Mouse (Mus musculus): ENCODE results near the gene Sesn3. TPM values are rescaled to one million over a fixed set of nuclear protein-coding genes. Genes with fewer than 3 reads are reported as not detected.

The Sesn3 gene
- polyA plus RNA-seq, 1 experiment from 2014 or later: 3.7 TPM

DNA sequence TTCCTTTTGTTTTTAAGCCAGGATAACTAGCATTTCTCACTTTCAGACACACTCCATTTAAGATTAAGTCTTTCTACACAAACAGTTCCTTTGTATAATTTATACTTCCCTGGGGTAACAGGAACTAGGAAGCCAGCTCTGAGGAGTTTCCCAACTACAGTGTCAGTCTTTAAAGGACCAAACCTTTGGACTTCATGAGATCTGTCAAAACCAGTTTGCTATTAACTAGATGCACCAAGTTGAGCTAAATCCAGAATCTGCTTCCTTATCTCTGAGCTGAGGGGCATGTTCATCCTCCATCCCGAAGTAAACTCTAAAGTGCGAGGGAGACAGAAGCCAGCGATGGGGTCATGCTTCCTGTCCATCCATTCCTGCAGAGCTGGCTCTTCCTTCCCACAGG lies 32.5 kb downstream of the Sesn3 start:
- Histone ChIP-seq H3K27ac (ENCODE audit: low read depth) (no peak overlapping the region), H3K36me3 (replicated peaks; ENCODE audit: insufficient read depth, low read length) (no peaks in the 10 kb centered on the region; the same call in 1 of the 2 replicates), H3K9me3 (ENCODE audit: low read length) (no peaks in the 10 kb centered on the region), H3K4me2 (ENCODE audit: low read depth, low read length) (no peak overlapping the region), H3K9ac (replicated peaks) (no peak overlapping the region), H3K4me1 (ENCODE audit: insufficient read depth) (peaks cover 4% of the 10 kb centered on the region; the same call in 1 of the 2 replicates), H3K4me3 (ENCODE audit: low read depth, low read length) (no peak overlapping the region), H3K27me3 (ENCODE audit: insufficient read depth, low read length) (no peaks in the 10 kb centered on the region)
- DNase-seq (no peak), ATAC-seq (no peak)
- TF ChIP-seq CTCF (IDR thresholded peaks at IDR 0.05; ENCODE audit: low read depth) (no peak), EP300 (IDR thresholded peaks at IDR 0.05; ENCODE audit: low read depth) (no peak)
- 45% methylated on average over 3 of the region's 3 CpGs for WGBS (ENCODE audit: insufficient replicate concordance)

DNA sequence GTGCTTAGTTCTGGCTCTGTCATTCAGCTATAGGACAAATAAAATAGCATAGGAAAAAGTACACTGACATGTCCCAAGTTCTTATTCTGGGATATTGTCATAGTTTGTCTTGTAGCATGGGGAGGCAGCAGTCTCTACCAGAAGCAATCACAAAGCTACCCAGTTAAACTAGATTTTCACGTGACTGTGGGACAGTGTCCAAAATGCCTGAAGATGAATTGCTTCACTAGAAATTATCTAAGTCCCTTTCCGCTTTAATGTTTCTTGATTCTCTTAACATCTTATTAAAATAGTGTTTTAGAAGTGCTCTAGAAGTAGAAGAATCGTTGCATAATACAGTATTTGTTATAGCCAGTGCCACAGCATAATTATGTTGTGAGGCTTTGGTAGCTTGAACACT lies 39.1 kb downstream of the Sesn3 start:
- TF ChIP-seq EP300 (IDR thresholded peaks at IDR 0.05; ENCODE audit: low read depth) (no peak), CTCF (IDR thresholded peaks at IDR 0.05; ENCODE audit: low read depth) (no peak)
- Histone ChIP-seq H3K9ac (replicated peaks) (no peak overlapping the region), H3K27me3 (ENCODE audit: insufficient read depth, low read length) (no peaks in the 10 kb centered on the region), H3K4me1 (ENCODE audit: insufficient read depth) (no peaks in the 10 kb centered on the region), H3K27ac (ENCODE audit: low read depth) (no peak overlapping the region), H3K4me2 (ENCODE audit: low read depth, low read length) (no peak overlapping the region), H3K9me3 (ENCODE audit: low read length) (no peaks in the 10 kb centered on the region), H3K36me3 (replicated peaks; ENCODE audit: insufficient read depth, low read length) (no peaks in the 10 kb centered on the region; the same call in 1 of the 2 replicates), H3K4me3 (ENCODE audit: low read depth, low read length) (no peak overlapping the region)
- WGBS (ENCODE audit: insufficient replicate concordance): 74% methylated on average over 3 of the region's 3 CpGs
- no peak for ATAC-seq
- DNase-seq: no peak

GRCm38 (mm10) chr9:14314477-14314876 lies 39.6 kb downstream of the Sesn3 start:
- Histone ChIP-seq H3K9me3 (ENCODE audit: low read length) (no peaks in the 10 kb centered on the region), H3K9ac (replicated peaks) (no peak overlapping the region), H3K36me3 (replicated peaks; ENCODE audit: insufficient read depth, low read length) (no peaks in the 10 kb centered on the region; the same call in 1 of the 2 replicates), H3K4me3 (ENCODE audit: low read depth, low read length) (no peak overlapping the region), H3K4me1 (ENCODE audit: insufficient read depth) (no peaks in the 10 kb centered on the region), H3K4me2 (ENCODE audit: low read depth, low read length) (no peak overlapping the region), H3K27me3 (ENCODE audit: insufficient read depth, low read length) (no peaks in the 10 kb centered on the region), H3K27ac (ENCODE audit: low read depth) (no peak overlapping the region)
- 78% methylated on average over 7 of the region's 7 CpGs for WGBS (ENCODE audit: insufficient replicate concordance)
- no peak for TF ChIP-seq CTCF (IDR thresholded peaks at IDR 0.05; ENCODE audit: low read depth)
- no peak for TF ChIP-seq EP300 (IDR thresholded peaks at IDR 0.05; ENCODE audit: low read depth)
- ATAC-seq (no peak), DNase-seq (no peak)

GRCm38 (mm10) chr9:14316618-14317017 lies 41.8 kb downstream of the Sesn3 start:
- TF ChIP-seq CTCF (IDR thresholded peaks at IDR 0.05; ENCODE audit: low read depth) (no peak), EP300 (IDR thresholded peaks at IDR 0.05; ENCODE audit: low read depth) (no peak)
- H3K9me3 ChIP-seq (ENCODE audit: low read length): no peaks in the 10 kb centered on the region
- H3K36me3 ChIP-seq (replicated peaks; ENCODE audit: insufficient read depth, low read length): peaks cover 3% of the 10 kb centered on the region; the same call in 1 of the 2 replicates
- H3K27ac ChIP-seq (ENCODE audit: low read depth): no peak overlapping the region
- WGBS (ENCODE audit: insufficient replicate concordance): 88% methylated on average over 1 of the region's 1 CpGs
- H3K4me1 ChIP-seq (ENCODE audit: insufficient read depth): no peaks in the 10 kb centered on the region
- DNase-seq: no peak
- no peak overlapping the region for H3K4me3 ChIP-seq (ENCODE audit: low read depth, low read length)
- H3K4me2 ChIP-seq (ENCODE audit: low read depth, low read length): no peak overlapping the region
- ATAC-seq: no peak
- no peak overlapping the region for H3K9ac ChIP-seq (replicated peaks)
- no peaks in the 10 kb centered on the region for H3K27me3 ChIP-seq (ENCODE audit: insufficient read depth, low read length)

GRCm38 (mm10) chr9:14335829-14336228 lies 61.0 kb downstream of the Sesn3 start:
- ATAC-seq (no peak), DNase-seq (no peak)
- TF ChIP-seq CTCF (IDR thresholded peaks at IDR 0.05; ENCODE audit: low read depth) (no peak), EP300 (IDR thresholded peaks at IDR 0.05; ENCODE audit: low read depth) (no peak)
- Histone ChIP-seq H3K4me1 (ENCODE audit: insufficient read depth) (no peaks in the 10 kb centered on the region), H3K9ac (replicated peaks) (no peak overlapping the region), H3K36me3 (replicated peaks; ENCODE audit: insufficient read depth, low read length) (no peaks in the 10 kb centered on the region), H3K4me2 (ENCODE audit: low read depth, low read length) (no peak overlapping the region), H3K9me3 (ENCODE audit: low read length) (no peaks in the 10 kb centered on the region), H3K4me3 (ENCODE audit: low read depth, low read length) (no peak overlapping the region), H3K27me3 (ENCODE audit: insufficient read depth, low read length) (no peaks in the 10 kb centered on the region), H3K27ac (ENCODE audit: low read depth) (no peak overlapping the region)
- 63% methylated on average over 4 of the region's 4 CpGs for WGBS (ENCODE audit: insufficient replicate concordance)

DNA sequence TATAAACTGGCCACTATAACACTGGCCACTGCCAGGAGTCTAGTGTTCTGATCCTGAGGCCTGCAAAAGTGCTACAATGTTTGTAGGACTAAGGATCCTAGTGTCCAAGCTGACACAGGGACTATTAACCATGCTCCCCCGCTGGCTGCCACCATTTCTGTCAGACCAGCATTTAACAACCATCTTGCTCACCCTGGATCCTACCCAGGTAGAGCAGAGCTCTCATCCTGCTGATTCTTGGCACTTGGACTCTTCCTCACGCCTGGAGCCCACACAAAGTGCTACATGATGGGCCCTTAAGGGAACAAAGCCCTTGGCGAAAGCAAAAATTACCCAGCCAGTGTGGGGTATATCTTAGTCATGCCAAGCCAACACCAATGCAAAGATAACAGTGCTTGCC lies 62.0 kb downstream of the Sesn3 start:
- 67% methylated on average over 3 of the region's 3 CpGs for WGBS (ENCODE audit: insufficient replicate concordance)

GRCm38 (mm10) chr9:14338701-14339100 lies 63.8 kb downstream of the Sesn3 start:
- Histone ChIP-seq H3K4me2 (ENCODE audit: low read depth, low read length) (no peak overlapping the region), H3K36me3 (replicated peaks; ENCODE audit: insufficient read depth, low read length) (no peaks in the 10 kb centered on the region), H3K27me3 (ENCODE audit: insufficient read depth, low read length) (no peaks in the 10 kb centered on the region), H3K4me3 (ENCODE audit: low read depth, low read length) (no peak overlapping the region), H3K4me1 (ENCODE audit: insufficient read depth) (no peaks in the 10 kb centered on the region), H3K9me3 (ENCODE audit: low read length) (no peaks in the 10 kb centered on the region), H3K9ac (replicated peaks) (no peak overlapping the region), H3K27ac (ENCODE audit: low read depth) (no peak overlapping the region)
- ATAC-seq: no peak
- DNase-seq: no peak
- TF ChIP-seq EP300 (IDR thresholded peaks at IDR 0.05; ENCODE audit: low read depth) (no peak), CTCF (IDR thresholded peaks at IDR 0.05; ENCODE audit: low read depth) (no peak)
- 71% methylated on average over 3 of the region's 3 CpGs for WGBS (ENCODE audit: insufficient replicate concordance)

More for the DNA sequence above, 62.0 kb downstream of the Sesn3 start:
- Histone ChIP-seq H3K36me3 (replicated peaks; ENCODE audit: insufficient read depth, low read length) (no peaks in the 10 kb centered on the region), H3K4me1 (ENCODE audit: insufficient read depth) (no peaks in the 10 kb centered on the region), H3K27ac (ENCODE audit: low read depth) (no peak overlapping the region), H3K9ac (replicated peaks) (no peak overlapping the region), H3K4me2 (ENCODE audit: low read depth, low read length) (no peak overlapping the region), H3K27me3 (ENCODE audit: insufficient read depth, low read length) (no peaks in the 10 kb centered on the region), H3K4me3 (ENCODE audit: low read depth, low read length) (no peak overlapping the region), H3K9me3 (ENCODE audit: low read length) (no peaks in the 10 kb centered on the region)
- DNase-seq (no peak), ATAC-seq (no peak)
- TF ChIP-seq EP300 (IDR thresholded peaks at IDR 0.05; ENCODE audit: low read depth): no peak
- TF ChIP-seq CTCF (IDR thresholded peaks at IDR 0.05; ENCODE audit: low read depth): no peak
